Mouse (Mus musculus): Measurements from ENCODE around the gene Cdk14.

The Cdk14 gene

GRCm38 (mm10) chr5:4898241-4898640, 521.9 kb downstream of the Cdk14 start:
- no peak for DNase-seq (ENCODE audit: low spot score)

- no peak for DNase-seq (ENCODE audit: low spot score)
Observed at GRCm38 (mm10) chr5:4894988-4895387, 525.1 kb downstream of the Cdk14 start.

GRCm38 (mm10) chr5:4893852-4894207, 526.3 kb downstream of the Cdk14 start:
- DNase-seq (ENCODE audit: low spot score), result no peak

- DNase-seq (ENCODE audit: low spot score), result no peak
Observed at GRCm38 (mm10) chr5:4893206-4893851, 526.8 kb downstream of the Cdk14 start.

GRCm38 (mm10) chr5:4892734-4893133, 527.4 kb downstream of the Cdk14 start:
- DNase-seq (ENCODE audit: low spot score), result no peak

- no peak for DNase-seq (ENCODE audit: low spot score)
Observed at GRCm38 (mm10) chr5:4891862-4892704, 528.0 kb downstream of the Cdk14 start.

GRCm38 (mm10) chr5:4887069-4887468, 533.0 kb downstream of the Cdk14 start:
- DNase-seq (ENCODE audit: low spot score), result no peak

GRCm38 (mm10) chr5:4882841-4883240, 537.3 kb downstream of the Cdk14 start:
- DNase-seq (ENCODE audit: low spot score), result no peak

- no peak for DNase-seq (ENCODE audit: low spot score)
Observed at GRCm38 (mm10) chr5:4880331-4880730, 539.8 kb downstream of the Cdk14 start.

GRCm38 (mm10) chr5:4878934-4879333, 541.2 kb downstream of the Cdk14 start:
- DNase-seq (ENCODE audit: low spot score), result no peak

- no peak for DNase-seq (ENCODE audit: low spot score)
Observed at GRCm38 (mm10) chr5:4877638-4878037, 542.5 kb downstream of the Cdk14 start.

GRCm38 (mm10) chr5:4877131-4877631, 542.9 kb downstream of the Cdk14 start:
- no peak for DNase-seq (ENCODE audit: low spot score)

- DNase-seq (ENCODE audit: low spot score), result no peak
Observed at GRCm38 (mm10) chr5:4876653-4877091, 543.4 kb downstream of the Cdk14 start.

GRCm38 (mm10) chr5:4870041-4870726, 549.9 kb downstream of the Cdk14 start:
- DNase-seq (ENCODE audit: low spot score), result no peak

GRCm38 (mm10) chr5:4868563-4869120, 551.5 kb downstream of the Cdk14 start:
- no peak for DNase-seq (ENCODE audit: low spot score)

GRCm38 (mm10) chr5:4867849-4868562, 552.1 kb downstream of the Cdk14 start:
- no peak for DNase-seq (ENCODE audit: low spot score)

GRCm38 (mm10) chr5:4866945-4867344, 553.2 kb downstream of the Cdk14 start:
- DNase-seq (ENCODE audit: low spot score), result no peak

GRCm38 (mm10) chr5:4866099-4866498, 554.0 kb downstream of the Cdk14 start:
- no peak for DNase-seq (ENCODE audit: low spot score)

GRCm38 (mm10) chr5:4861592-4861991, 558.5 kb downstream of the Cdk14 start:
- no peak for DNase-seq (ENCODE audit: low spot score)

- no peak for DNase-seq (ENCODE audit: low spot score)
Observed at GRCm38 (mm10) chr5:4861141-4861540, 559.0 kb downstream of the Cdk14 start.

GRCm38 (mm10) chr5:4858032-4858641, 562.0 kb downstream of the Cdk14 start:
- DNase-seq (ENCODE audit: low spot score), result no peak
